Mouse (Mus musculus) cerebellum, adult 18-20 months (tissue): ENCODE measurements around the gene Olfr134.
"Not testable (repeated sequence)": the region's sequence is repeated elsewhere in the genome, so short reads cannot be mapped to it uniquely, and the experiment has no call there.

Experiments
- DNase-seq, 2 experiments: peaks; one replicate each; pipeline ENCODE4 v3.0.0; 2021

Gene Olfr134

DNA sequence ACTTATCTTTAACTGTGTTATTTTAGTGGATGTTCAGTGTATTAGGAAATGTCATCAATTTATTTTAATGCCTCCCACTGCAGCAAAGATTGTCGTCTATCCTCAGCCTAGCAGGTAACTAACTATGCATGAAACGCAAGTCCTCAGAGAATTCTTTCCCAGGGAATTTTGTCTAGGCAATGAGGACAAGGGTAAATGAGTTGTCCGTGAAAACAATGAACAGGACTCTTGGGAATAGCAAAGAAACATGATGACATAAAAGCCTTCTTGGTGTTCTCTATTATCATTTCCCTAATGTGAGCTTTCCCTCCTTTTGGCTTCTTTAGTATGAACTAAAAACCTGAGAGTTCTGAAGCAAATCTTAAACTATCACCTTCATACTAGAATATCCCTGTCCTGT lies at the start of gene Olfr134:
Gene Olfr134 (plus strand): TSS at position 301 of the 400 bp plus-strand sequence.
- DNase-seq, result no peak

DNA sequence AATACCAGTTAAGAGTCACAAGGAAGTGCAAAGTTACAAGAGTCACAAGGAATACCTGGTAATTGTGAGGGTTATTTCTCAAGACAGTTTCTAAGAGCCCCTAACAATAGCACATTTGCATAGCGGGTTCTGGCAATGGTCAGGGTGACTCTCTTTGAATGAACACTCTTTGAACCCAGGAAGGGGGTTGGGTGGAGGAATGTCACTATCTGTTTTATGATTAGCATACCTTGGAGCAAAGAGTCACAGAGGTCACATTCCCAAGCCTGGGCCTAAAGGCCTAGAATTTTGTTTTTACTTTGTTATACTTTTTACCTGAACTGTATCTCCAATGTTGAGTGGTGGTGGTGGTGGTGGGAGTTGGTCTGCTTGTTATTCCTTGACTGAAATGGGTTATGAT lies 47.0 kb upstream of the Olfr134 start:
- not testable (repeated sequence) for DNase-seq

DNA sequence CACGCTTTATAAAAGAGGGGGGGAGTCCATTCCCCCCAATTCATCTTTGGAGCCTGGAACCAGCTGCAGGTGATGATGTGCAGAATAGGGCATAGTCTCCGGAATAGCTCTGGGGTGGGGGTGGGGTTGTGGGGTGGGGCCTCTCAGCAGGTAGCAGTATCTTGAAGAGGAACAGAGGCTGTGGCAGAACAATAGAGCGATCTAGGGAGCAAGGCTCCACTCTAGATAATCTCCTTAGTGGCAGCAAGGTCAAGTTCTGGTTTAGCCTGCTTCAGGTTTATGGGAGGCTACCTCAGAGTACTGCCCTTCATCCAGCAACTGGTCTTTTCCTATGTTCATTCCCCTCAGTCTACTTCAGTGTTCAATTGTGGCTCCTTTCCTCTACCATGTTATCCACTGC lies 45.8 kb upstream of the Olfr134 start:
- not testable (repeated sequence) for DNase-seq

DNA sequence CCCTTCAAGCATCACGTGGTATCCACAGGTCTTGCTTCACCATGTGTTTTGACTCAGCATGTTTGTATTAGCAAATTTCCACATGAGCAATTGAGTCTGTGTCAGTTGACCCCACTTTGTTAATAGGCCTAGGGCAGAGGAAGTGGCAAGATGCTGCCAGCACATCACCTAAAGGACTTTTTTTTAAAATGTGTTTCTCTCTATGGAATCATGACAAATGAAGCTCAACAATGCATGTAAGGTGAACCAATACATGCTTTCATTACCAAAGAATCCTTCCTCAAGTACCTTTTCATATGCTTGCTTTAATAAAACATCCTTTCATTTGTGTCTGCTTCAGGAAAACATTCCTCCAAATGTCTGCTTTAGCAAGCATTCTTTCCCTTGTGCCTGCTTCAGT lies 36.8 kb upstream of the Olfr134 start, which contains the start of gene Olfr132:
Gene Olfr132 (minus strand): TSS at position 101 of the 400 bp plus-strand sequence.
- DNase-seq, result no peak

DNA sequence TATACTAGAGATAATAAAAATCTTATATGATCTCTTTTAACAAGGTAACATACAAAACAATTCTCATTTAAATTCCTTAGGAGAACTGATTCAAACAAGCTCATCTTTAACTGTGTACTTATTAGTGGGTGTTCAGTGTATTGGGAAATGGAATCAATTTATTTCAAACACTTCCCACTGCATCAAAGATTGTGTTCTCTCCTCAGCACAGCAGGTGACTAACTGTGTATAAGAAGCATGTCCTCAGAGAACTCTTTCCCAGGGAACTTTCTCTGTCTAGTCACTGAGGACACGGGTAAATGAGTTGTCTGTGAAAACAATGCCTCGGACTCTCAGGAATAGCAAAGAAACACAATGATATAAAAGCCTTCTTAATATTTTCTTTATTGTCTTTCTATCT lies 26.2 kb upstream of the Olfr134 start, which contains the start of gene Olfr133:
Gene Olfr133 (plus strand): TSS at position 301 of the 400 bp plus-strand sequence.
- DNase-seq, result no peak

DNA sequence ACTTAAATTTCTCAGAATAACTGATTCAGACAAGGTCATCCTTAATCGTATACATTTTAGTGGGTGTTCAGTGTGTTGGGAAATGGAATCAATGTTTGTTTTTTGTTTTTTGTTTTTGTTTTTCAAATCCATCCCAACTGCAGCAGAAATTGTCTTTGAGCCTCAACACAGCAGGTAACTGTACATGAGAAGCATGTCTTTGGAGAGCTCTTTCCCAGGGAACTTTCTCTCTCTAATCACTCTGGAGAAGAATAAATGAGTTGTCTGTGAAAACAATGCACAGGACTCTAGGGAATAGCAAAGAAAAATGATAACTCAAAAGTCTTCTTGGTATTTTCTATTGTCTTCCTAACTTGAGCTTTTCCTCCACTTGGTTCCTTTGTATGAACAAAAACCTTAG lies 32.8 kb downstream of the Olfr134 start, which contains the start of gene Olfr135:
Gene Olfr135 (plus strand): TSS at position 301 of the 400 bp plus-strand sequence.
- no peak for DNase-seq
